Mouse (Mus musculus) layer of hippocampus, postnatal 36 days (tissue): ENCODE results near the gene Mef2a. TPM values are rescaled to one million over a fixed set of nuclear protein-coding genes. Genes with fewer than 3 reads are reported as not detected.
A peak's percentile ranks its signal among the peaks of the same experiment; 100 is the strongest.

Experiments used
- DNase-seq, 2 experiments: peaks; one replicate each; pipeline ENCODE4 v3.0.0; 2022
- total RNA-seq, 2 experiments: library from RNA; stranded (reverse); gene quantifications; 2 replicates each; pipeline ENCODE4 v1.2.3; 2021

The Mef2a gene
- total RNA-seq, 2 experiments from 2014 or later = 146 to 161 TPM

- DNase-seq = no peak
Observed at GRCm38 (mm10) chr7:67243121-67243893, 129.4 kb downstream of the Mef2a start.

- DNase-seq = no peak
Observed at GRCm38 (mm10) chr7:67241969-67242368, 130.7 kb downstream of the Mef2a start.

GRCm38 (mm10) chr7:67237752-67238151 is 134.9 kb downstream of the Mef2a start:
- no peak for DNase-seq

GRCm38 (mm10) chr7:67236351-67236750 is 136.3 kb downstream of the Mef2a start:
- DNase-seq = no peak

GRCm38 (mm10) chr7:67234797-67235196 is 137.9 kb downstream of the Mef2a start:
- no peak for DNase-seq

- no peak for DNase-seq
Observed at GRCm38 (mm10) chr7:67232504-67232903, 140.2 kb downstream of the Mef2a start.

GRCm38 (mm10) chr7:67230640-67231140 is 142.0 kb downstream of the Mef2a start:
- DNase-seq = no peak

- DNase-seq = no peak
Observed at GRCm38 (mm10) chr7:67230221-67230620, 142.4 kb downstream of the Mef2a start.

GRCm38 (mm10) chr7:67229701-67230100 is 143.0 kb downstream of the Mef2a start:
- DNase-seq = no peak

GRCm38 (mm10) chr7:67228891-67229602 is 143.6 kb downstream of the Mef2a start:
- DNase-seq = no peak

- no peak for DNase-seq
Observed at GRCm38 (mm10) chr7:67228390-67228789, 144.3 kb downstream of the Mef2a start.

- no peak for DNase-seq
Observed at GRCm38 (mm10) chr7:67227538-67227937, 145.1 kb downstream of the Mef2a start.

GRCm38 (mm10) chr7:67225943-67226625 is 146.6 kb downstream of the Mef2a start:
- no peak for DNase-seq

- DNase-seq = peak; percentile 94 to 95
Observed at GRCm38 (mm10) chr7:67222220-67222862, 150.3 kb downstream of the Mef2a start, which contains the start of gene Lysmd4. TSS of gene Lysmd4 (plus strand) at chr7:67222544.

GRCm38 (mm10) chr7:67217025-67217424 is 155.6 kb downstream of the Mef2a start:
- no peak for DNase-seq

- no peak for DNase-seq
Observed at GRCm38 (mm10) chr7:67216351-67216750, 156.3 kb downstream of the Mef2a start.

GRCm38 (mm10) chr7:67213589-67213988 is 159.1 kb downstream of the Mef2a start:
- no peak for DNase-seq

GRCm38 (mm10) chr7:67211971-67212370 is 160.7 kb downstream of the Mef2a start:
- no peak for DNase-seq

- DNase-seq = no peak
Observed at GRCm38 (mm10) chr7:67211341-67211740, 161.3 kb downstream of the Mef2a start.

GRCm38 (mm10) chr7:67210004-67210833 is 162.4 kb downstream of the Mef2a start:
- no peak for DNase-seq

GRCm38 (mm10) chr7:67208317-67208716 is 164.3 kb downstream of the Mef2a start:
- no peak for DNase-seq
